Mouse (Mus musculus) ovary, postnatal 36 days (tissue): Measurements from ENCODE around the gene Clcn1.

Source experiments
- DNase-seq: peaks from one replicate; pipeline ENCODE4 v3.0.0; 2022; ENCODE audit warnings: low spot score, mixed read lengths

The Clcn1 gene

DNA sequence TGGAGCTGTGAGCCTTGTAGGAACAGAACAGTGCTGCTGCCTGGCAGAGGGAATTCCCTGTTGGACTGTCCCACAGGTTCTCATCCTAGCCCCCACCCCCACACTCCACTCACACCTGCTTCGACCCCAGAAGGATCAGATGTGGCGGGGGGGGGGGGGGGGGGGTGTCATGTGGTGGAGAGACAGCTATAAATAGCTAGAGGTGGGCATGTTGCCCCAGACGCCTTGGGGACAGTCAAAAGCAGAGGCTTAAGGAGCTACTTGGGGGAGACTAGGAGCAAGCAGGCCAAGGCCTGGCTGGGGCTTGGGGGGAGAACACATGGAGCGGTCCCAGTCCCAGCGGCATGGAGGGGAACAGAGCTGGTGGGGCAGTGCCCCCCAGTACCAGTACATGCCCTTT lies at the start of gene Clcn1:
Clcn1 (plus strand) TSS at position 238 of the 400 bp plus-strand sequence.
- no peak for DNase-seq

DNA sequence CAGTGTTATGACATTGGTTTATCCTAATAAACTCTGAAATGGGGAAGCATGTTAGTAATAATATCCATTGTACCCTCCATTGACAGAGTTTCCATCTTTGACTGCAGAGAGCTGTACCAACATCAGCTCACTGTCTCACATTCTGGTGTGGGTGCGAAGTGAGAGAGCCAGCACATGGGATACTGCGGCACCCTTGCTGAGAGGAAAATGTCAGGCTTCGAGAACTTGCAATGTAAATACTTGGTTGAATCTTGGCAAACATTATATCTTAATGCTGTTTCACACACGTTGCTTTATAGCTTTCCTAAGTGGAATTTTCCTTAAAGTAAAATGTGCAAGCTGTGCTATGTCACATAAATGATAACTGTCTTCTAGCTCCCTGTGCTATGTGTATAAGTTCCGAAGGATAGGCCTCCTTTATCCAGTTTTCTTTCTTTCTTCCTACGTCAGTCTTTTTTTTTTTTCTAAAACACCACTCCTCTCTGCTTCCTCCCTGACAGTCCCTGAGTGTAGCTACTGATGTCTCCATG lies 49.1 kb upstream of the Clcn1 start:
- DNase-seq, result no peak

DNA sequence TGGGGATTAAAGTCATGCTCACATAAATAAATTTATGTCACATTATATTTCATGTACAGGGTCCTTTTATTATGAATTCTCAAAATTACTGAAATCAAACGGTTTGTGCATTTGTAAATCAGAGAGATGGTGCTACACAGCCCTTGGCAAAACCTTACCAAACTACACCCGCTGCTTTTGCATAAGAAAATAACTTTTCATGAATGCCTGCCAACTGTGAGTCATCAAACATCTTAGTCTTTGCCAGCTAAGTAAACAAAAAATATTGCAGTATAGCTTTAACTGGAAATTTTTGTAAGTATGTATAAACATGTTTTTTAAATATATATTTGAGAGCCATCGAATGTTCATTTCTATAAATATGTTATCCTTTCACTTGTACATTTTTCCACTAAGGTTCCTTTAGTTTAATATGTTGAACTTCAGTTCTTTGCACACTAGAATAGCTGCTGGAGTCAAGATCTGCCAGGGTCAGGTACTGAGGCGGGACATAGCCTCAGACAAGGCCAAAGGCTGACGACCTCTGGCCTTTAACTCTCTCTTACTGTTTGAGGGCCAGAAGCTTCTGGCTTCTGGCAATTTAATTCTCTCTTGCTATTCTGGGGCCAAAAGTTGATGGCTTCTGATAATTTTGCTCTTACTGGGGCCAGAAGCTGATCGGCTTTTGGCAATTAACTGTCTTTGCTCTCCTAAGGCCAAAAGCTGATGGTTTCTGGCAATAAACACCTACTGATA lies 45.0 kb upstream of the Clcn1 start:
- no peak for DNase-seq

DNA sequence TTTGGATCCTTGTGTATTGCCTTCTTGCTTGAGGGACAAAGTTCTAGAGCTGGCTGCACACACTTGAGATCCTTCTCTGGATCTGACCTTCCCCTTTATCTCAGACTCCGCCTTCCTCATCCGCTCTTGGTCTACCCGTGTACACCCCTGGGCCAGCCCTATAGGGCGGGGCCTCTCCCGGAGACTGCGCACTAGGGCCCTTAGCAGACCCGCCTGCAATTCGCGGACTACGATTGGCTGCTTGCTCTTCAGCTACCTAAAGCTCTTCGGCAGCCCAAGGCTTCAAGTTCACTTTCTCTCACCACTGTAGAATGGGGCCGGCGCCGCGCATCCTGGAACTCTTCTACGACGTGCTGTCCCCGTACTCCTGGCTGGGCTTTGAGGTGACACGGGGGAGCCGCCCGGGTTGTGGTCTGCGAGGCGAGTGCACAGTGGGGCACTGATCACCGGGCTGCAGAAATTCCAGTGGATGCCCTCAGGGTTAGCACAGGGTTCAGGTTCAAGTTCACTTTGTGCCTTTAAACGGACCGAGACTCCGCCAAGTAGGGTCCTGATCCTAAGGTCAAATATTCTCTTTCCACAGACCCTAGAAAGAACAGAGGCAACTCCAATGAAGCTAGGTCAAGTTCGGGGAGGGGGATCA lies 40.7 kb upstream of the Clcn1 start, which contains the start of gene Gstk1:
Gstk1 (plus strand) TSS at position 225 of the 643 bp plus-strand sequence.
- DNase-seq, result peak; percentile 75

DNA sequence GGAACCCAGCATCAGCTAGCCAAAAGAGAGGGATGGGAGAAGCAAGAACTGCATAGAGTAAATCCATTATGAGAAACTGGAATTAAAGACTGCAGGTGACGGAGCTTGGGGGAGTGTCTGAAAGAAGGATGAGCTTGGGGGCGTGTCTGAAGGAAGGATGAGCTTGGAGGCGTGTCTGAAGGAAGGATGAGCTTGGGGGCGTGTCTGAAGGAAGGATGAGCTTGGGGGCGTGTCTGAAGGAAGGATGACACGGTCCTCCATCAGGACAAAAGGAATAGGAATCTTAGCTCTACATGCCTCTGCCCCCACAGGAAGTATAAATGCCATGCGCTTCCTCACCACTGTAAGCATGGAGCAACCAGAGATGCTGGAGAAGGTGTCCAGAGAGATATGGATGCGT lies 39.3 kb upstream of the Clcn1 start:
- no peak for DNase-seq

DNA sequence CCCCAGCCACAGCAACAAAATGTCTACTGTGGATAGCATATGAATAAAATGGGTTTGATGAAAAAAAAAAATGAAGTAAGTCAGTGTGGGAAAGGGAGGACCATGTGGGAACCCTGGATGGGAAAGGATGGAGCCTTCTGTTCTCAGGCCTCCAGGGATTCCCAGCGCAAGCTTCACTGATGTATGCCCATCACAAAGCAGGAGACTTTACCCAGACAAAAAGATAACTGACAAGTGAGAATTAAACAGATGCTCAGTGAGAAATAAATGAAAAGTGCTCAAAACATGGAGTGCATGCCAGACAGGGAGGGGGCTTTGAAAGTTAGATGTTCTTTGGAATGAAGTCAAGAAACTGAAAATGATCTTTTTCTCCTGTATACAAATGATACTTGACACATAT lies 38.5 kb upstream of the Clcn1 start:
- DNase-seq, result no peak

DNA sequence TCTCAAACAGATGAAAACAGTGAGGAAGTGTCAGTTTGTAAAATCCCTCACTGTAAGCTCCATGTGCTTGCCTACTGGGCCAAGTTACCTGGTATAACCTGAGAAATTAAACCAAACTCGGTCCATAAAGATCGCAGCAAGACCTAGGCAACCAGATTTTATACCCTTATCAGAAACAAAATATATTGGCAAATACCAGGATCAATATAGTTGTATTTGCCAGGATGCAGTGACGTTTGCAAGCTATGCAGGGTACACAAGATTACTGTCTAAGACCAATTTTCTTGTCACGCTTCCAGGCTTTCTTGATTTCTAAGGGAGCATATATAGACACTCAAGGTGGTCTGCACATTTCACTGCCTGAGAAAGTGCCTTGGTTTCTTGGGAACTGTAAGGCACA lies 34.7 kb upstream of the Clcn1 start:
- DNase-seq, result no peak

DNA sequence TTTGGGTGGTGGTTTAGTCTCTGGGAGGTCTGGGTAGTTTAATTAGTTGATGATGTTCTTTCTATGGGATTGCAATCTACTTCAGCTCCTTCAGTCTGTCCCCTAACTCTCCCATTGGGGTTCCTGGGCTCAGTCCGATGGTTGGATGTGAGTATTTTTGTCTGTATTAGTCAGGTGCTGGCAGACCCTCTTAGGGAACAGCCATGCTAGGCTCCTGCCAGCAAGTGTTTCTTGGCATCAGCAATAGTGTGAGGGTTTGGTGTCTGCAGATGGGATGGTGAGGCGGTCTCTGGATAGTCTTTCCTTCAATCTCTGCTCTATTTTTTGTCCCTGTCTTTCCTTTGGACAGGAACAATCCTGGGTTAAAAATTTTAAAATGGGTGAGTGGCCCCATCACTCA lies 33.4 kb upstream of the Clcn1 start:
- no peak for DNase-seq

DNA sequence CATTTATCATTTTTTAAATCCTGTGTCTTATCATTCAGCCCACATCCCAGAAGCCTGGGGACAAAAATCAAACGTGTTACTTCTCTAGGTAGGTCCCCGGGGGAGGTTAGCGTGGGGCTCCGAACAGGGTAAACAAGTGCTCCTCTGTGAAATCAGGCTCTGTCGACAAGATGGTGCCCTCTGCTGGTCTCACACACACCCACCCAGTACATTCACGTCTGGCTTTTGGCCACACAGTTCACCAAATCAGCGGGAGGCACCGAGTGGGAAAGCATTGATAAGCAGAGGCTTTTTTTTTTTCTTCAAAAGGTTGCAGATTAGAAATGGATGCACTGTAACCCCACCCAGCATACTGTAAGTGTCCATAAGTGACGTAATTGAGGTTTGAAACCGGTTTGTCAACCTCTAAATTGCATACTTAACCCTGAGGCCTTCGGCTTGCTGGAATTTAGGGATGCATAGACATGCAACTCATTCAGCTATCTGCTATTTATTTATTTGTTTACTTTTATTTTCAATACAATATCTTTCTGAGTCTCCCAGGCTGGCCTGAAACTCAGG lies 29.1 kb upstream of the Clcn1 start:
- peak; percentile 45 for DNase-seq

DNA sequence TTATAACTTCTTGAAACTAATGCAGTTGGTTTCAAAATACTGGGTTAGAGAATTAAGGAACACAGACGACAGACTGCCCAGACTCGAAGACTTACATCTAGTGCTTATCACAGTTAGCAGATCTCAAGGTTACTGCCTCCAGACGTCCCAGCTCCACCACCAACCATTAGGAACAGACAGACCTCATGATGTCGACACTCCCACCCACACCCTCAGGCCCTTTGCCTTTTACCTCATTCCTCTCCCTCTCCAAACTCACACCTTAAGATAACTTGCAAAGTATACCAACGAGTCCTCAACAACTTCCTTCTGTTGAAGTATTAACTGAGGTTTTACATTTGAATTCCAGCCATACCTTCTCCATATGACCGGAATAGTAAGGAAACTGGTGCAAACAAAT lies 26.1 kb upstream of the Clcn1 start:
- DNase-seq, result no peak

DNA sequence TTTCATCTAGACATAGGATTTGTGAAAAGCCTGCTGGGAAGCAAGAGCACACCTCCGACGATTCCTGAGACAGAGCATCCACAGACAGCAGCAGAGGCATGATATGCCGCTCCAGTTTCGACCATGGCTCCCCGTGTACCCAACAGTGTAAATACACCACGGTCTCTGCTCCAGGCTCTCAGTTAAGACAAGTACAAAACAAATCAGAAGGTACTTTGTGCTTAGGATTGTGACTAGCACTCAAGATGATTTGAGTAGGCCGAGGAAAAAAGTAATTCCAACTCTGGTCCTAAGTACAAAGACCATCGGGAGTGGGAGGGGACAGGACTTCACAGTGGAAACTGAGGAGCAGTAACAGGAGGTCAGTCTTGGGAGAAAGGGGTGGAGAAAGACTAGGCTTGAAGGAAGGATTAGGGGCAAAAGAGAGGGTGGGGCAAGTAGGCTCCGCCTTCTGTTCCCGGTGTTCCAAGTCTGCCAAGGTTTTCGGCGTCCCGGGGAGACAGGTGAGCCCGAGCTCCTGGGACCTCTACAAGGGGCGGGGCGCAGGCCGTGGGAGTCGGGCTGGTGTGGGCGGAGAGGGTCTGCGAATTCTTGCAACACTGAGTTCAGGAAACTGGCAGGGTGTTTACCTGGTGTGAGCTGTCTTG lies 24.8 kb upstream of the Clcn1 start, which contains the start of gene Tmem139:
Tmem139 (plus strand) TSS at position 447 of the 647 bp plus-strand sequence.
- DNase-seq, result peak; percentile 18

DNA sequence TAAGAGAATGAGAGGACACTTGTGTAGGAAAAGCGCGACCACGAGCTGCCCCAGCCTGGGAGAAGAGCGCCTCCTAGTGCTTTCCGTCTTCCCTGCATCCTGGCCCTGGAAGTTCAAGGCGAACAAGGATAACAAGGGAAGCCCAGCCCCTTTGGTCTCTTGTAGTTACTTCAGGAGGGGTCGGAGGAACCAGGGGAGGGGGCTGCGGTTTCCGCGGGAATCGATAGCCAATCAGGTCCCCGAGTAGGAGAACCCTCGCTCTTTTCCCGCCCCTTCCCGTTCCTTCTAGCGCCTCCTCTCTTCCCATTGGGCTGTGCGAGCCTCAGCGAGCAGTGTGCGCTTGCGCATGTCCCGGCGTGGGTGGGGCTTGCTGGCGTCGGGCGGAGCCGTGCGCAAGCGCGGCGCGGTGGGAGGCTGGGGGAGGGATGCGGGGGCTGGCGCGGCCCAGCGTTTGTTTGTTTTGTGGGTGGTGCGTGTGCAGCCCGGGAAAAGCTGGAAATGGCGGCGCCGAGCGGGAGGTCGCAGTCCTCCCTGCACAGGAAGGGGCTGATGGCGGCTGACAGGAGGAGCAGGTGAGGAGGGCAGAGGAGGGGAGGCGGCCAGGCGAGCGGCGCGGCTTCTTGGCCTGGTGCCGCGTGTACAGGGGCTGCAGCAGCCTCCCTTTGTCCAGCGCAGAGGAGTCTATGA lies 21.7 kb upstream of the Clcn1 start, which contains the start of gene Casp2:
Casp2 (plus strand) TSS at position 360 of the 687 bp plus-strand sequence.
- DNase-seq, result peak; percentile 98

DNA sequence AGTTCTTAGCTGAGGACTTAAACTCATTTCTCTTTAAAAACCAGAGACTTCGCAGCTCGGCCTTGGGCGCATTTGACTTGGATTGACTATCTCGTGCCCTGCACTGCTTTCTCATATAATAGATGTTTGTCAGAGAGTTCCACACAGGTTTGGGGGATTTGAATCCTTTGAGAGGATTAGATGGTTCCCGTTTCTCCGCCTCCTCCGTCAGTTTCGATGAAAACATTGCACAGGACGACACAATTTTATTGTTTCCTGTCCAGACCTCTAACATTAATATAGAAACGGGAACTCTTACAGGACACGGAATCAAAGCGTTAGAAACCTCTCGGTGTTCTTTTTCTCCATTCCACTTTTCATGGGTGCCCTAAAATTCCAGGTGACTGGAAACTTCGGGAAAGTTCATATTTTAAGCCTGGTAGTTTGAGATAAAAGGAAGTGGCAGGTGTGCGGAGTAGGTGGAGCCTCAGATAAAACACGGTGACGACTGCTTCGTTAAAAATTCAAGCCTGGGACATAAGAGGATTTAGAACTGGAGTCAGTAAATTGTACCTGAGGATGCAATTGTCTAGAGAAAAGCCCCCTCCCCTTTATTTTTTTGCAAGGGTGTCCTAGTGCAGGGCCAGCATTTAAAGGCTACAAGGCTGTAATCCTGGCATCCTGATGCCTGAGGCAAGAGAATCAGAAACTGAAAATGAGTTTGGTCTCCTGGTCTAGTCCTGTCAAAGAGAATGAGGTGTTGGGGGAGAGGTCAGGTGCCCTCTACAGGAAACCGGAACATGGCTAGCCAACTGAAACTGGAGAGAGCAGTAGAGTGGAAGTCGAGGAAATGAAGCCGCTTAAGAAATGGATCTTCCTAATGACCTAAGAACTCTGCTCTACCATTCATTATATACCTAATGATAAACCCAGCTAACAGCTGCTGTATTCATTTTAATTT lies 20.8 kb upstream of the Clcn1 start:
- DNase-seq, result no peak

DNA sequence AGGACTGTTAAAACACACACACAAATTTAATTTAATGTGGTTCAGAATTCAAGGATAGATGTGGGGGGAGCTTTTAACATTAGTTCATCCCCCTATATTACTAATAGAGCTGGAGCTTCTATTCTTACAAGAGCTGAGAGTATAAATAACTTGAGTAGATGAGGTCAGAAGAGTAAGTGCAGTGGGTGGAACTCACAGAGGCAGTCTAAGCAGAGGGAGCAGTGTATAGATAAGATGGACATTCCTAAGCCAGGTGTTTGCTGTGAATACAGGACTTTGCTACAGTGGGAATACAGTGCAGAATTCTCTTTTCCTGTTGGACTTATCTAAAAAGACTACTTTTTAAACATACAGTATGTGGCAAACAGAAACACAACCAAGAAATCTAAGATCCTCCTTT lies 15.7 kb upstream of the Clcn1 start:
- no peak for DNase-seq

DNA sequence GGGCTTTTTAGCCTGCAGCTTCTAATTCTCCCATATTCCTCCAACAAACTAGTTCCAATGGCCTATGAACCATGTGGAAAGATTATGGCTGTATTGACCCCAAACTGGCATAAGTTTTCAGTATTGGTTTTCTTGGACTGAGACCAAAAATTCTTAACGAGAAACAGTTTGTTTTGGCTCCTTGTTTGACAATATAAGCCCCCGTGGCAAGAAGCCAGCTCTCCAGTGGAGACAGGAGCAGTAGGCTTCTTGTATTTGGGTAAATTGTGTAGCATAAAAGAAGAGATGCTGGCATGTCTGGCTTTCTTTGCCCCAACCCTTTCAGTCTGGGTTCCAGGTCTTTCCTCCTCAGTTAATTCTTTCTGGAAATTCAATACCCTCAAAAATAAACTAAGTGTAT lies 10.3 kb upstream of the Clcn1 start:
- no peak for DNase-seq

DNA sequence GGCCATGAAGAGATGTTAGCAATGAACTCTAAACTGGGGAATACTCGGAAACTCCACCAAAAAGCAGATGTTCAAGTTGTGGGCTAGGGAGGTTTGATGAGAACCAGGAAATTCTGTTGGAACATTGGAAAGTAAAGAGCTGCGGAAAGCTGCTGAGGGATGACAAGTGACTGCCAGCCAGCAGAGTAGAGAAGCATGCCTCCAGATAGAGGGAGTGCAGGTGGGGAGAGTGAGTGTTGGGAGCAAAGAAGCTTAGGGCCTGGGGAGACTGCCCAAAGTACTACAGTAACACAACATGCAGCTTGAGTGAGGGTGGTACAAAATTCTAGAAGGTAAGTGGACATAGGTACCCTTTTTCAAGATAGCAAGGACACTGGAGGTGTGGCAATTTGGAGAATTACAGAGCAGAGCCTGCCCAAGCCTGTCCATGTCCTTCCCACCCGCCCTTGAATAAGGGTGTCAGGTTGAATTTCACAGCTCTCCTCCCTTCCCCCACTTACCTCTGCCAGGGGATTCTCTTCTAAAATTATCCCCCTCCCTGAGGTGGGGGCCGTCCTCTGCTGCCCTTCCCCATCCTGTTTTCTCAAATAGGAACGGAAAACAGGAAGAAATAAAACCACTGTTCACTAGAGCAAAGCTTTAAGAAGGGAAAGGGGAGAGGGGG lies 3.5 kb upstream of the Clcn1 start:
- DNase-seq, result no peak

DNA sequence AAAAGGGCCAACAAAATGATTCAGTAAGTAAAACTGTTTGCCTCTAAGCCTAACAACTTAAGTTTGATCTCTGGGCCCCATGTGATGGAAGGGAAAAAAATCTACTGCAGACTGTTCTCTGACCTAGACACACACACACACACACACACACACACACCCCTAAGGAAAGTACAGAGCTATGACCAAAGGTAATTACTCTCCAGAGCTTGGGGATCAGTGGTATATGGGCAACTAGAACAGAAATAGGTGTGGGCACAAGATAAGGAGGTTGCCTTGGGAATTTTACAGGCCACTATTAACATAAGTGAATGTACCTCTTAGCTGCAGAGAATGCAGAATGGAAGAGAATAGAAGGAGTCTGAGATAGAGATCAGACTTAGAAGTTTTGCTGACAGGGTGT lies 1.1 kb downstream of the Clcn1 start:
- no peak for DNase-seq

DNA sequence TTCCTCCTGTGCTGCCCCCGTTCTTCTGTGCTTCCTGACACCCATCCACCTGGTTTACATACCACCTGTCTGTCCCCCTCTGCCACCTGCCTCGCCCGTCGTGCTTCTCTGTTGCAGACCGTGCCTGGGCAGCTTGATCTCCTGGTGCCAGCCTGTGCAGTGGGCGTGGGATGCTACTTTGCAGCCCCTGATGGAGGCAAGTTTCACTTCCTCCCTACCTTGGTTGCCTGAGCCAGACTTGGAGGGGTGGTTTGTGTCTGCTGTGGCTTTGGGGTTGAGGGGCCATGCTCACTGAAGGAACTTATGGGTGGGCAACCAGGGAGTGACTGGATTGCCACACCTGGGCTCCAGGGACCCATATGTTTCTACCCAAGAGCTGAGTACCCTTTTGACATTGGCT lies 6.8 kb downstream of the Clcn1 start:
- DNase-seq, result no peak

DNA sequence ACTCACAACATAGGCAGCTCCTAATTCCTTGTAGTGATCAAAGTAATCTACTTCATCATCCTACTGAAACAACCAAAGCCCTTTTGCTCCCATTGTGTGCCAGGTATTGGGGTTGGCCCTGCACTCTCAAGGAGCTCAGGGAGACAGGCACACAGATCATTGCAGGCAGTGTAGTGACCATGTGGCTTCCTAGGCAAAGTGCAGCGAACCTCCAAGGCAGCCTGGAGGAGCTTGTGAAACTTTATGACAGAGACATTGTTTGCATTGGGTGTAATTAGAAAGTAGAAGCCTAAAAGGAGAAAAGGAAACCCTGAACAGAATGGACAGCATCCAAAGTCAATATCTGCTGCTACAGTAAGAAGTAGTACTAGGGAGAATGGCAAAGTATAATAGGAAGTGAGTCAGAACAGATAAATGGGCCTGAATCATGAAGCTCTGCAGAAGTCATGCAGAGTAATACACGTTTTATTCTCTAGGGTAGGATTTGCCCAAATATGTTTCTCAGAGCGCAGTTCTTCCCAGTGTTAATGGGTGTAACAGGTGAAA lies 9.1 kb downstream of the Clcn1 start:
- no peak for DNase-seq

DNA sequence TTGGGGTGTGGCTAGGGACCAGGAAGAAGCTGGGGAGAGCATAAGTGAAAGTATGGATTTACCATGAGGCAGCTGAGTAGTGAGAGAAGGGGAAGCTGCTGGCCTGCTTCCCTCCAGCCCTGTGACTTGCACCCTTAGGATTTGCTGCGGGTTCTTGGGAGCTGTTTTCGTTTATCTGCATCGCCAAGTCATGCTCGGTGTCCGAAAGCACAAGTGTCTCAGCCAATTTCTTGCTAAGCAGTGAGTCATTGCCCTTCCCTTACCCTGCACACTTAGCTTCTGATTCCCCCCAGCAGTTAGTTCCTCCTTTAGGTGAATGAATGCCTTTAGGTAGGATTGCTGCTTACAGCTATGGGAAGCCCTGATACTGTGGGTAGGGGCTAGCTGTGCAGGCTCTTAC lies 12.9 kb downstream of the Clcn1 start:
- DNase-seq, result no peak
